Mouse (Mus musculus) NIH3T3 (cell line): ENCODE results near the gene Cer1.
A peak's percentile ranks its signal among the peaks of the same experiment; 100 is the strongest.

Experiments used
- DNase-seq: peaks from one replicate; pipeline ENCODE4 v3.0.0-alpha.2; 2012; ENCODE audit warnings: low read depth

Cer1 gene

DNA sequence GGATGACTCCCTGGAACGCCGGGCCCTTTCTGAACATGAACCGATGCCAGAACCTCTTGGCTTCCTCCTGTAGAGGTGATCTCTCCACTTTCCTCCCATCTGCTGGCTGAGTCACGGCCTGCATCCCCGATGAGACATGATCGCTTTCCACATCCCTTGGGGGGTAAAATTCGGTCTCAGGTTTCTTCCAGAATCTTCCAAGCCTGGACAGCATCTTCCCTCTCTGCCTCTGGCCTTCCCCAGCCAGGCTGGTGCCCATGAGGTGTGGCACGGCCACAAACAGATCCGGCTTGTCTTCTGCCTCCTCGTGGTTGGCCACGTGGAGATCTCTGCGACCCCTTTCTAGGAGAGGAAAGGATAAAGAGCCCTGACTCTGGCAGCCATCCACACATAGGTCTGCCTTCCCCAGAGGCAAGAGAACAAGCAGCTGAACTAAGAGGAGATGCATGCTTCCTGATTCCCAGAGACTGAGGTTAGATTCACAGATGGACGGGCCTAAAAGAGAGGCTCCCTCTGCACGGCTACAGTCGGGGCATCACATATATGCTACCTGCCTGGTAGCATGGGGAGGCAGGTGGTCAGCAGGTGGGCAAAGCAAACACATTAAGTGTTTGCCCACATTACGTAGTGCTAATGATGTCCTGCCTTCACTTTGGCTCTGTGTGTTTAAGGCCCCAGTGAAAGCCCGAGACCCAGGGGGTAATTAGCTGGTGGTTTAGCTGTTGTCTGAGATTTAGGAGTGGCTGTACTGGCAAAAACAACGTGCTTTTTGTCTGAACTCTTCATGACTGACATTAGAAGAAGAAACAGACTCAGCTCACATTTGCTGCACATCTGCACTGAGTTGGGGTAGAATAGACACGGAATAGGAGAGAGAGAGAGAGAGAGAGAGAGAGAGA is at the start of gene Cer1:
Gene Cer1, minus strand, starts transcription at position 513 of the 899 bp plus-strand sequence.
- peak; percentile 47 for DNase-seq

DNA sequence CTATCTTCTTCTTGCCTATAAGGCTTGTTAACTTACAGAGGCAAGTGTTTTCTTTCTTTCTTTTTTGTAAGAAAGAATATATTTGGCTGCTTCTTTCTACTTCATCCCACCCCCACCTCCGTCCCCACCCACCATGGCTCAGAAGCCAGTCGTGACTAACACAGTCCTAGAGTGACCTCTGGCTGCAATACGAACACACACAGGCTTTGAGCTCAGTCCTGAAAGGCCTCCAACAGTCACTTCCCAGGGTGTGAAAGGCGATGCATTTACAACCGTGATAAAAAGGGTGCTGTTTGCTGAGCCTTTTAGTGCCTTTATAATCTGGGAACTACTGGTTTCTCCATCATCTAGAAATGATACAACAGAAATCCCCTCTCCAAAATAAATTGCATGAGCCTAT is 49.4 kb upstream of the Cer1 start:
- DNase-seq: peak; percentile 78

- peak; percentile 86 for DNase-seq
Measured at GRCm38 (mm10) chr4:82933698-82934210, 48.8 kb upstream of the Cer1 start.

DNA sequence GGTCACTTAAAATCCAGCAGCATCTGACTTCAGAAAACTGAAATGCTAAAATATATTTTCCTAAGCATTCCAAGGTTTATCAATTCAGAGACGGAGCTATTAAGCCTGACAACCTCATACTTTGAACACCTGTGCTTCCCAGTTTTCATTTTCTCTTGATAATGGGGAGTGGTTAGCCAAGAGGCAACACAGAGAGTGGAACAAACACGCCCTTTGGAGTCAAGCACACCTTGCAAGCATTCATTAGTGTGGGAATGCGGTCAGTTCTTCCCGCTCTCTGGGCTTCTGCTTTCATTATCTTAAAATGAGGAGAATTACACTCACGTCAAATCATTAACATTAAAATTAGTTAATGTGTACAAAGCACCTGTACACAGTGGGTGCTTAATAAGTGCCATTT is 45.1 kb upstream of the Cer1 start:
- DNase-seq: no peak

DNA sequence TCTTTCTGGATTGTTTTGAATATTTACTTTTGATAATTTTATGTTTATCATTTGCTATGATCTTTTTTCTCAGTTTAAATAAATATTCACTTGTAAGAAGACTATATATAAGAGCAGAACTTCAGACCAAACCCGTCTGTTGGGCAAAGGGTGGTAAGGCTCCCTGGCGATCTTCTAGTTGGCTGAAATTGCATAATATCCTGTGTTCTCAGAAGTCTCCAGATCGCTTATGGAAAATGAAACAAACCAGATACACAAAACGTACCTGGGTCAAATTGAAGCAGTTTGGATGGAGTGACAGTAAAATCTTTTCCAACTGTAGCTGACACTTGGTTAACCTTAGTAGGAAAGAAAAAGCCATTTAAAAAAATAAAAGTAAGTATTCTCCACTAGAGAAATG is 37.0 kb upstream of the Cer1 start:
- no peak for DNase-seq

- DNase-seq: no peak
Measured at GRCm38 (mm10) chr4:82918625-82919024, 33.7 kb upstream of the Cer1 start.

DNA sequence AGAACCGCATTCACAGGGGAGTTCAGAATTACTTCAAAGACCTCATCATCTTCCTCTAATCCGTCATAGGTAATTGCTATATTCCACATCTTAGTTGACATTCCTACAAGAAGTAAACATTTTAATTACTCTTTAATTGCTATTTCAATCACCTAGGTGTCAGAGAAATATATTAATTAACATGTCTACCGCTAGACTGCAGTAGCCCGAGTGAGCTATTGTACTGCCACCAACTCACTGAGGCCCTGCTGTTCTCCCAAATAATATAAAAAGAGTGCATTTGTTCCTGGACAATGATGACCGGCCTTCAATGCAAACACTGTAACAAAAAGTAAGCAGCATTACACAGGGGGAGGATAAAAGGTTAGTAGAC is 31.7 kb upstream of the Cer1 start:
- DNase-seq: no peak

DNA sequence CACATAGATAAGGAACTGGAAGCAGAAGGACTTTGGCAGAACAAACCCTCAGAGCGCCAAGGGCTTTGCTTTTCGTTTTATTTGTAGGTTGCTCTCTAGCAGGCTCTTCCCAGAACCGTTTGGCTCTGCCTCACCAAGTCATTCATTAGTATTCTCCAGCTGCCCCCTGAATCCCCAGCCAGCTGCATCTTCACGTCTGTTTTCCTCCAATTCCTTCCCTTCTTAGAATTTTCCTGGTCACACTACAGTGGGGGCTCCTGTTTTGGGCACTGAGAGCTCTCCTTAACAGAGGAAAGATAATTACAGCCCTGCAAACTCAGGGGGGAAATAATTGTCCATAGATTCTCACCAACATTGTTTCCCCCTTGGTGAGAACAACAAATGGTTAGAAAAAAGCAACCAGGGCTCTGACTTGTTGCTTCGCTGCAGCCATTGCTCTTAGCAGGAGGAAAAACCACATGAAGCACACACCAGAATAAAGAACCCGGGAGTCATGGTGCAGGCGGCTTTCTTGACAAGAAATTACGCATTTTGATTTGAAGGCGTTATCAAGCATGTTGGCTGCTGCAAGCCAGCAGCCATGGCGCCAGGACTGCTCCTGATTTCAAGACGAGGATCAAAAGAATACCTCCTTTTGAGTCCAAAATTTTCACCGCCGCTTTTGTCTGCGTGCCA is 31.2 kb upstream of the Cer1 start:
- no peak for DNase-seq

DNA sequence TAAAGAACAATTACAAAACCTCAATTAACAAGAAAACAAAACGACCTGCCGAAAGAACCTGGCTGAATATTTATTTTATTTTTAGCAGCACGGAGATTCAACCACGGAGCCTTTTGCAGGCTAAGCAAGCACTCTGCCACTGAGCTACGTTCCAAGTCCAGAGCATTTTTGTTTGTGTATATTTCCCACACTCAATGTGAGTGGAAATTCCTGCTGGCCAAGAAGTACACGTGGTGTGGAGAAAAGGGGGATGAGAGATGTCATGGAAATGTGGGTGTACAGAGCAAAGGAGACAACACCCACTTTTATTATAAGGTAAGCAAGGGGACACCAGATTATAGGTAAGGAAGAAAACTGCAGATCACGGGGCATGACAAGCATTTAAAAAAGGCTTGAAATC is 30.6 kb upstream of the Cer1 start:
- no peak for DNase-seq

DNA sequence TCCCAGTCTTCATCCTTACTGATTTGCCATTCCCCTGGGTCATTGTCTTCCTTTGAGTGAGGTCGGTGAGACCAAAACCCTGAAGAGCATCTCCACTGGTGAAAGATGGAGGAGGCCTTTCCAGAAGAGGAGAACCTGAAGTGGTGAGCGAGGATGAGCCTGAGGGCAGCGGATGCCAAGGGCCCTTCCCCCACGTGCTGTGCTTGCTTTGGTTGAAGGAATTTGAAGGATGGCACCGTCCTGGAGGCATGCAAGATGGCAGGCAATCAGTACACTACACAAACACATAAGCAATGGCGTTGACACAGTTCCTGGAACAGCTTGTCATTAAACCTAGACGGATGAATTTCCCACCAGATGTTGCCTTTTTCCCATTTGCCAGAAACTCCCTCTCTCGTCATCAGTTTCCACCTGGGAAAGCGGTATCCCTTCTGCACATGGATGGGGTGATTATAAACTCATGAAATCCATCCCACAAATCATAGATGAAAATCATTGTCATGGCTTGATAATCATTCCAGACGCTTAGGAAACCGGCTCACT is 29.7 kb upstream of the Cer1 start:
- no peak for DNase-seq

DNA sequence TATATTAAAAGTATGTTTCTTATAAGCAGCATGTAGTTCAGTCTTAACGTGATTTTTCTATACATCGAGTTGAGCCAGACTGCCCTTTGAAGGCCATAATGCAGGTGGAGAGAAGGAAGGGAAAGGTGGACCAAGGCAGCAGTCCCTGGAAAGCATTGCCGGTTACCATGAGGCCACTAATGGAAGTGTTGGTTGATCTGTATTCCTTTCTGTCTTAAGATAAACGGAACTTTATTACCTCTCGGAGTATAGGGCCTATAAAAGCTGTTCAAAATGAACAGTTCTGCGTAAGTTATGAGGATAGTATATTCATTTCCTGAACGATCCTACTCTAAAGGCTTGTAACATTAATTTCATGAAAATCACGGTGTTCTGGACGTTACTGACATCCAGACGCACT is 10.3 kb upstream of the Cer1 start:
- no peak for DNase-seq

DNA sequence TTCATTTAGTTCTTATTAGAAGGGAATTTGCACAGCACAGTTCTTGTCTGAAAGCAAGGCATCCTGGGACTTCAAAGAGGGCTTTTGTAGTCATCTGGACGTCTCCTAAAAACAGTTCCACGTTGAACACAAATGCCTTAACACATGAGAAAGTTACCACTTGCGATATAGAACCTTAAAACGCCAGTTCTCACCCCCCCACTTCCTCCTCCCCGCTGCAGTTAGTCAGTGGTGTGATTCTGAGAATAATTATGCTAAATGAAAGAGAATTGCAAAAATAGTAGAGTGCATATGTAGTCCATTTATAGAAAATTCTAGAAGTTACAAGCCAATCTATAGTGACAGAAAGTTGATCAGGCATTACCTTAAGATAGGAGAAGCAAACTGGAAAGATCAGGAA is 7.3 kb upstream of the Cer1 start:
- DNase-seq: no peak

DNA sequence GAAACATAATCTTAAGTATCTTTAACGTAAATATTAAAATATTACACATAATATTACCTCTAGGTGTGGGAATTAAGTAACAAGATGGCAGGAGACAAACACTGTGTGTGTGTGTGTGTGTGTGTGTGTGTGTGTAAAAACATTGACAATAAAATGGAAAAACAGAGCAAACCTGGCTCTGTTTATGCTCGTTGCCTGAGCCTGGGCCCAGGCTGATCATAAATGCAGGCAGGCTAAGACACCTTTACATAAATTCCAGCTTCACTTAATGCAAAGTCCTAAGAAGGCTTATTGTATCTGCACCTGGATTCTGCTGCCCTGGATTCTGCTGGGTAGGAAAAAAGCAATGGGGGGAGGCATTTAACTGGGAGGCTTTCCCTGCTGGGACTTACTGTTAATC is 6.6 kb upstream of the Cer1 start:
- no peak for DNase-seq

- peak; percentile 32 for DNase-seq
Measured at GRCm38 (mm10) chr4:82891049-82891448, 6.1 kb upstream of the Cer1 start.

- no peak for DNase-seq
Measured at GRCm38 (mm10) chr4:82890585-82890984, 5.6 kb upstream of the Cer1 start.

DNA sequence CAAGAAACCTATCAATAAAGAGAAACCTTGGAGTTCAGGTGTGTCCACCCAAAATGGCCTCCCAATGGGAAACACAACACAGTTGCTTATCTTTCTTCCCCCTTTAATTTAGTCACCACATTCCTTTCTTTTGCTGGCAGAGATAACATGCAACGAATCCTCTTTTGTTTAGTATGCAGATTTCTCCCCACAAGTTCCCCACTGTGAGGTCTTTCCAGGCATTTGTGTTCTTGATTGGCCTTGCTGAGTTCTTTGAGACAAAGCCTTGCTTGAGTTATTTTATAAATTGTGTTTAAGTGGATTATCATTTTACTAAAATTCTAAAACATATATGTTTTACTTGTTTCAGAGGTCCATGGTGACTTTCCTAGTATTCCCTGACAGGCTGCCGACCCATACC is 1.2 kb upstream of the Cer1 start:
- DNase-seq: no peak

DNA sequence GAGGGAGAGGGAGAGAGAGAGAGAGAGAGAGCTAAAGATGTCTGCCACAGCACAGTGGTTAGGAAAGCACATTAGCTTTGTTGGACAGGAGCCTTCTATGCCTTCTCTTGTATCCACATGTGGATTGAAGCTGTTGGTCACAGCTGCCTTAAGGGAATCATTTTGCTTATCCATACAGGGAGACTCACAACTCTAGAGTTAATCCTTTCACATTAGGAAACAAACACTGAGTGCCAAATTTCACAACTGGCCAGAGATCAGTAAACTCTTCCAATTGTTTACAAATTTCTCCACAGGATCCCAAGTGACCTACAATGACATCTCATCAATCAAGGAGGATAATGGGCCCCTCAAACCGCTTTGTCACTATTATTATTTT is 576 bp upstream of the Cer1 start:
- peak; percentile 17 for DNase-seq

- DNase-seq: peak; percentile 24
Measured at GRCm38 (mm10) chr4:82882500-82882899, 2.4 kb downstream of the Cer1 start.

DNA sequence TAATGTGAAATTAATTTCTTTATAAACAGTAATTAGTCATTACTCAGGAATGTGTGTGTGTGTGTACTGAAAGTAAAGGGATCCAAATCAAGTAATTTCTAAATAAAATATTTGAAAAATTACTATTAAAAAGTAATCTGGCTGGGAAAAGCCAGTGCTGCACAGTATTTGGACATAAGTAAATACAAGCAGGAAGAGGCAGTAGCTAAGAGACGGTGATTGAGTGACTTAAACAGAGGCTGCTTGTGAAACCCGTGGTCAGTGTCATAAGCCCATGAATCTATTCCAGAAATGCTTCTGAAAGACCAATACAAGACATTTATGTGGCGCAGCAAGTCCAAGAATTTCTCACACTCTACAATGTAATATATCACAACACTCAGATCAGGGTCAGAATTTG is 3.6 kb downstream of the Cer1 start:
- DNase-seq: no peak

- no peak for DNase-seq
Measured at GRCm38 (mm10) chr4:82880243-82880642, 4.7 kb downstream of the Cer1 start.

DNA sequence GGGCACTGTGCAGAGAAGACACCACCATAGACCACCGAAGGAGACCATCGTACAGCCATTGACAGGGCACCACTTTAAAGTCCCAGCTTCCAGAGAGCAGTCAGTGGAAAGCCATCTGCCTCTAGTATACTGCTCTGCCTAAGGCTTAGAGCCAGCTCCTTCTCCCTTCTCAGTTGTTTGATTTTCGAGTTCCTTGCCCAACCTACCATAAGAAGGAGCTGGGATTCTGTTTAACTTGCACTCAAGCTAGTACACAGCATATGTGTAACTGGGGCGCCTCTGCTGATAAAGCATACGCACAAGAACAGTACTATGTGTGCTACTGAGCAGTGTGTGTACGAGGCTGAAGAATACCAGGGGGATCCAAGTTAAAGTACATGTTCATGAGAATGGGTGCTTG is 5.8 kb downstream of the Cer1 start:
- DNase-seq: no peak

GRCm38 (mm10) chr4:82876656-82877055 is 8.3 kb downstream of the Cer1 start:
- DNase-seq: no peak

GRCm38 (mm10) chr4:82875532-82875931 is 9.4 kb downstream of the Cer1 start:
- DNase-seq: no peak
